Mouse (Mus musculus) intestine, embryonic 16.5 days (tissue): ENCODE data around the gene Tlcd2. TPM values are rescaled to one million over a fixed set of nuclear protein-coding genes. Genes with fewer than 3 reads are reported as not detected.

Experiments used
- ATAC-seq: fragments of 200-750 bp; cut with Nextera tagmentation; 2 replicates; pipeline ENCODE4 v1.8.0; 2017; ENCODE audit warnings: moderate TSS enrichment, moderate library complexity
- H3K27ac ChIP-seq: fragments of 300-500 bp; sonication (generic); 2 replicates; pipeline ENCODE4 v1.5.1; 2014; ENCODE audit warnings: mild to moderate bottlenecking, low read length
- H3K27me3 ChIP-seq: fragments of 300-500 bp; sonication (generic); replicated peaks from 2 replicates; pipeline ENCODE4 v1.6.1; 2014; ENCODE audit warnings: low read length, control low read depth, mixed read lengths; ENCODE audit not compliant: control insufficient read depth, insufficient read depth
- H3K36me3 ChIP-seq: fragments of 300-500 bp; sonication (generic); 2 replicates; pipeline ENCODE4 v1.6.1; 2014; ENCODE audit warnings: low read length, control low read depth; ENCODE audit not compliant: control insufficient read depth, insufficient read depth
- H3K4me1 ChIP-seq: fragments of 300-500 bp; sonication (generic); 2 replicates; pipeline ENCODE4 v1.6.1; 2014; ENCODE audit warnings: low read length, control low read depth, mixed read lengths; ENCODE audit not compliant: control insufficient read depth, insufficient read depth
- H3K4me2 ChIP-seq: fragments of 300-500 bp; sonication (generic); 2 replicates; pipeline ENCODE4 v1.6.1; 2014; ENCODE audit warnings: low read depth, low read length, control low read depth
- H3K4me3 ChIP-seq: fragments of 300-500 bp; sonication (generic); 2 replicates; pipeline ENCODE4 v1.5.1; 2014; ENCODE audit warnings: mild to moderate bottlenecking, low read length
- H3K9ac ChIP-seq: fragments of 300-500 bp; sonication (generic); 2 replicates; pipeline ENCODE4 v1.6.1; 2014; ENCODE audit warnings: low read depth, low read length
- H3K9me3 ChIP-seq: fragments of 300-500 bp; sonication (generic); 2 replicates; pipeline ENCODE4 v1.6.1; 2016; ENCODE audit warnings: low read length, control low read depth; ENCODE audit not compliant: control insufficient read depth
- WGBS: fragments of 180-500 bp; shearing (Covaris S2); extraction: QIAGEN DNeasy Blood & Tissue Kit; methylation state at CpG from one replicate; pipeline ENCODE4 v1.1.7; 2014; 5-methylcytosine and 5-hydroxymethylcytosine counted together
- microRNA counts: library from miRNA; unstranded; fragments of <30 nt; microRNA quantifications from one replicate; lab custom pipeline; 2016
- microRNA-seq: library from miRNA; unstranded; fragments of <30 nt; microRNA quantifications from one replicate; pipeline ENCODE4, GENCODE M21; 2016
- polyA plus RNA-seq: library from polyadenylated mRNA; unstranded; fragments of >200 nt; fragmentation: Nextera tagmentation; extraction: Ambion mirVana; gene quantifications from 2 replicates; pipeline ENCODE4 v1.2.1, GENCODE M21; 2015

Tlcd2 gene
- polyA plus RNA-seq, 1 experiment from 2014 or later, result 19.6 TPM

DNA sequence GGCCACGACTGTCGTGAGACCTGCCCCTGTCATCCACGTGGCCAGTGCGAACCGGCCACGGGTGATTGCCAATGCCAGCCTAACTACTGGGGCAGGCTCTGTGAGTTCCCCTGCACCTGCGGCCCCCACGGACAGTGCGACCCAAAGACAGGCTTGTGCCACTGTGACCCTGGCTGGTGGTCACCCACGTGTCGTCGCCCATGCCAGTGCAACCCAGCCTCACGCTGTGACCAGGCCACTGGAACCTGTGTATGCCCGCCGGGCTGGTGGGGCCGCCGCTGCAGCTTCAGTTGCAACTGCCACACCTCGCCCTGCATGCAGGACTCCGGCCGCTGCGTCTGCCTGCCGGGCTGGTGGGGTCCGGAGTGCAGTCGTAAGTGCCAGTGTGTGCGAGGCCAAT, 53.7 kb downstream of the Tlcd2 start:
- H3K4me3 ChIP-seq, result no peak overlapping the region
- peaks cover 3% of the 10 kb centered on the region; the same call in 1 of the 2 replicates for H3K4me1 ChIP-seq
- H3K9ac ChIP-seq, result no peak overlapping the region
- H3K4me2 ChIP-seq, result no peak overlapping the region
- no peak overlapping the region for H3K27ac ChIP-seq
- no peaks in the 10 kb centered on the region for H3K36me3 ChIP-seq
- no peaks in the 10 kb centered on the region for H3K9me3 ChIP-seq
- WGBS, result 93% methylated on average over 25 of the region's 25 CpGs
- ATAC-seq, result no peak
- H3K27me3 ChIP-seq, result no peaks in the 10 kb centered on the region

DNA sequence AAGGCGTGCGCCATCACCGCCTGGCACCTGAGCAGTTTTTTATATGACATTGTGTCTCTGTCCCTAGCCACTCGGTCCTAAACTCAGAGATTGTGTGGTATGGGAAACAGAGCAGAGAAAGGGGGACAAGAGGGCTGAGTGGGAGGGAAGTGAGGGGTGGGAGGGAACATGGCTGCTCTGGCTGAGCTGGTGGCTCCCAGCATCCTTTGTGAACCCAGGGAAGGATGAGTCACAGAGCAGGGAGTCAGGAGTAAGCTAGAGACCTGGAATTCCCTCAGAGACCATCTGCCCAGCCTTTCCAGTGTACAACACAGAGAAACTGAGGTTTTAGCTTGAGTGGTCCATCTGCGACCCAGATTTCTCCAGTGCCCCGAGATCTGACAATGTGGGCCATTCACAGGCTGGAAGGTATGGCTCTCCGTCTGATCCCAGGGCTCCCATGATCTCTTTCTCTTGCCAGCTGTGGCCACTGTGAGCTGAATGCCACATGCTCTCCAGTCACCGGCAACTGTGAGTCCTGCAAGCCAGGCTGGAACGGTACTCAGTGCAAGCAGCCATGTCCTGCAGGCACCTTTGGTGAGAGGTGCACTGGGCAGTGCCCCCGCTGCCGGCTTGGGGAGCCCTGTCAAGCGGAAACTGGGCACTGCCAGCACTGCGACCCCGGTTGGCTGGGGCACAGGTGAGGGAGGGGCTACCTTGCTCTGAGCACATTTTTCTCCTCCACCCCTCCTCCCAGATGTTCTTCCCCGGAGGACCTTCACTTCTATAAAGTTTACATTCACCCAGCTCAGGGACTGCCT, 58.5 kb downstream of the Tlcd2 start:
- no peak overlapping the region for H3K4me2 ChIP-seq
- WGBS, result 74% methylated on average over 15 of the region's 15 CpGs
- H3K27ac ChIP-seq, result no peak overlapping the region
- H3K4me1 ChIP-seq, result no peaks in the 10 kb centered on the region
- no peaks in the 10 kb centered on the region for H3K27me3 ChIP-seq
- no peaks in the 10 kb centered on the region for H3K36me3 ChIP-seq
- ATAC-seq, result no peak
- no peak overlapping the region for H3K9ac ChIP-seq
- no peaks in the 10 kb centered on the region for H3K9me3 ChIP-seq
- no peak overlapping the region for H3K4me3 ChIP-seq

MicroRNAs within 50 kb of the gene (microRNA counts, 519-probe panel; counts per million panel counts)
- microRNA mmu-miR-22 (lab: Ali Mortazavi, UCI), result 3,462 counts per million, percentile 88 among the panel's probes with 10 or more counts

Small RNA genes within 50 kb of the gene (microRNA-seq; reads per million reads assigned to microRNA genes)
- gene Mir22, result 5,307 reads per million, percentile 89 among the genes with 10 or more reads in this experiment

Other genes with a start within 250 kb of the Tlcd2 start
- gene Rpa1, start 113.4 kb upstream of the Tlcd2 start, polyA plus RNA-seq, result 82.8 and 91.9 TPM in 2 replicates
- 7.2 and 8.2 TPM in 2 replicates for gene Smyd4, start 113.3 kb upstream of the Tlcd2 start, polyA plus RNA-seq
- gene Serpinf1, start 39.0 kb upstream of the Tlcd2 start, polyA plus RNA-seq, result 32.4 and 38.7 TPM in 2 replicates
- gene Serpinf2, start 22.1 kb upstream of the Tlcd2 start, polyA plus RNA-seq, result 23.2 and 32.8 TPM in 2 replicates
- 6.9 and 9.8 TPM in 2 replicates for gene Wdr81, start 7.0 kb upstream of the Tlcd2 start, polyA plus RNA-seq
- 34.8 and 36.3 TPM in 2 replicates for gene Prpf8, start 25.1 kb downstream of the Tlcd2 start, polyA plus RNA-seq
- gene Rilp, start 48.4 kb downstream of the Tlcd2 start, polyA plus RNA-seq, result 2.4 and 2.7 TPM in 2 replicates
- 5.6 and 6.0 TPM in 2 replicates for gene Scarf1, start 51.8 kb downstream of the Tlcd2 start, polyA plus RNA-seq
- gene Slc43a2, start 70.0 kb downstream of the Tlcd2 start, polyA plus RNA-seq, result 22.0 and 27.7 TPM in 2 replicates
- gene Pitpna, start 126.4 kb downstream of the Tlcd2 start, polyA plus RNA-seq, result 84.2 and 98.1 TPM in 2 replicates
- 20.8 and 21.9 TPM in 2 replicates for gene Inpp5k, start 169.3 kb downstream of the Tlcd2 start, polyA plus RNA-seq
- gene Myo1c, start 188.8 kb downstream of the Tlcd2 start, polyA plus RNA-seq, result 45.5 and 51.2 TPM in 2 replicates
- gene Crk, start 217.5 kb downstream of the Tlcd2 start, polyA plus RNA-seq, result 91.0 and 94.1 TPM in 2 replicates